Mouse (Mus musculus): ENCODE data around the gene Prr36.

GRCm38 (mm10) chr8:4247951-4248540 lies 30.8 kb upstream of the Prr36 start, which contains the start of gene Tgfbr3l:
- TF ChIP-seq CTCF (IDR thresholded peaks at IDR 0.05; ENCODE audit: borderline replicate concordance, control insufficient read depth, extremely low read depth, insufficient read depth, low read length, poor library complexity): no peak
- TF ChIP-seq POLR2A (IDR thresholded peaks at IDR 0.05; ENCODE audit: control insufficient read depth, extremely low read depth, insufficient read depth, low read length, poor library complexity): no peak
